Mouse (Mus musculus) adipocyte (in vitro differentiated cells): ENCODE measurements around the gene Myo16.
A peak's percentile ranks its signal among the peaks of the same experiment; 100 is the strongest.

ENCODE experiments used
- DNase-seq: peaks from one replicate; pipeline ENCODE4 v3.0.0-alpha.2; 2016; ENCODE audit warnings: low spot score

Gene Myo16

GRCm38 (mm10) chr8:10548003-10548584 is 394.4 kb downstream of the Myo16 start:
- no peak for DNase-seq

- no peak for DNase-seq
These were observed 395.7 kb downstream of the Myo16 start for GRCm38 (mm10) chr8:10549434-10549833.

GRCm38 (mm10) chr8:10557961-10558360 is 404.2 kb downstream of the Myo16 start:
- no peak for DNase-seq

- no peak for DNase-seq
These were observed 405.8 kb downstream of the Myo16 start for GRCm38 (mm10) chr8:10559479-10559878.

- no peak for DNase-seq
These were observed 407.9 kb downstream of the Myo16 start for GRCm38 (mm10) chr8:10561616-10562015.

GRCm38 (mm10) chr8:10562046-10562445 is 408.3 kb downstream of the Myo16 start:
- DNase-seq = no peak

- no peak for DNase-seq
These were observed 408.9 kb downstream of the Myo16 start for GRCm38 (mm10) chr8:10562636-10563035.

- no peak for DNase-seq
These were observed 411.7 kb downstream of the Myo16 start for GRCm38 (mm10) chr8:10565231-10566029.

- no peak for DNase-seq
These were observed 414.7 kb downstream of the Myo16 start for GRCm38 (mm10) chr8:10568448-10568847.

GRCm38 (mm10) chr8:10574096-10574495 is 420.4 kb downstream of the Myo16 start:
- DNase-seq = peak; percentile 93

- no peak for DNase-seq
These were observed 421.5 kb downstream of the Myo16 start for GRCm38 (mm10) chr8:10575244-10575643.

GRCm38 (mm10) chr8:10586956-10587744 is 433.4 kb downstream of the Myo16 start:
- peak; percentile 70 for DNase-seq

GRCm38 (mm10) chr8:10589422-10589933 is 435.8 kb downstream of the Myo16 start:
- peak; percentile 32 for DNase-seq

GRCm38 (mm10) chr8:10592917-10593316 is 439.2 kb downstream of the Myo16 start:
- no peak for DNase-seq

- DNase-seq = no peak
These were observed 442.6 kb downstream of the Myo16 start for GRCm38 (mm10) chr8:10596353-10596752.

GRCm38 (mm10) chr8:10597595-10597994 is 443.9 kb downstream of the Myo16 start:
- peak; percentile 29 for DNase-seq

GRCm38 (mm10) chr8:10598889-10599288 is 445.2 kb downstream of the Myo16 start:
- DNase-seq = no peak

GRCm38 (mm10) chr8:10606028-10606815 is 452.5 kb downstream of the Myo16 start:
- DNase-seq = peak; percentile 21

GRCm38 (mm10) chr8:10606816-10607209 is 453.1 kb downstream of the Myo16 start:
- no peak for DNase-seq

- DNase-seq = no peak
These were observed 457.9 kb downstream of the Myo16 start for GRCm38 (mm10) chr8:10611636-10612035.

- peak; percentile 54 for DNase-seq
These were observed 459.7 kb downstream of the Myo16 start for GRCm38 (mm10) chr8:10613371-10613770.

GRCm38 (mm10) chr8:10619689-10620088 is 466.0 kb downstream of the Myo16 start:
- DNase-seq = no peak
